Mouse (Mus musculus) spleen, adult 2 months (tissue): Measurements from ENCODE around the gene Cd2ap. TPM values are rescaled to one million over a fixed set of nuclear protein-coding genes. Genes with fewer than 3 reads are reported as not detected.

Experiments
- DNase-seq, 2 experiments: peaks; one replicate each; pipeline versions ENCODE4 v3.0.0 to v3.0.0-alpha.2; 2012 to 2021; ENCODE audit warnings: low spot score in 2 of 2, low read depth in 1 of 2
- H3K27ac ChIP-seq: fragments of 200-500 bp; 2 replicates; pipeline ENCODE4 v1.5.1; 2012; ENCODE audit warnings: low read length, inconsistent platforms; ENCODE audit not compliant: insufficient read depth
- H3K27me3 ChIP-seq: fragments of 200-500 bp; 2 replicates; pipeline ENCODE4 v1.6.1; 2012; ENCODE audit warnings: mild to moderate bottlenecking, moderate library complexity, low read length, inconsistent platforms; ENCODE audit not compliant: control insufficient read depth, insufficient read depth
- H3K36me3 ChIP-seq: fragments of 200-500 bp; 2 replicates; pipeline ENCODE4 v1.6.1; 2012; ENCODE audit warnings: mild to moderate bottlenecking, low read length, inconsistent platforms; ENCODE audit not compliant: control insufficient read depth, insufficient read depth
- H3K4me1 ChIP-seq: fragments of 200-500 bp; 2 replicates; pipeline ENCODE4 v1.6.1; 2011; ENCODE audit warnings: inconsistent platforms; ENCODE audit not compliant: control insufficient read depth, insufficient read depth, insufficient read length
- H3K4me3 ChIP-seq: fragments of 200-500 bp; 2 replicates; pipeline ENCODE4 v1.5.1; 2011; ENCODE audit warnings: mild to moderate bottlenecking, inconsistent platforms; ENCODE audit not compliant: insufficient read depth, insufficient read length; ENCODE audit errors: extremely low read depth
- CTCF ChIP-seq: fragments of 200-500 bp; IDR thresholded peaks from 2 replicates; pipeline ENCODE4 v1.5.1; 2011; ENCODE audit warnings: mild to moderate bottlenecking, inconsistent platforms; ENCODE audit not compliant: insufficient read depth, insufficient read length, insufficient replicate concordance; ENCODE audit errors: extremely low read depth
- POLR2A ChIP-seq: fragments of 200-500 bp; IDR thresholded peaks from 2 replicates; pipeline ENCODE4 v1.6.1; 2011; ENCODE audit warnings: low read depth, low read length, inconsistent platforms
- WGBS: fragments of 180-500 bp; shearing (Covaris S2); methylation state at CpG from one replicate; pipeline ENCODE4 v1.1.7; 2018; 5-methylcytosine and 5-hydroxymethylcytosine counted together
- polyA plus RNA-seq: library from polyadenylated mRNA; depleted of rRNA; stranded (reverse); fragments of >200 nt; gene quantifications from 2 replicates; pipeline ENCODE4 v1.2.3, GENCODE M21; 2012; rRNA removed

The Cd2ap gene
- polyA plus RNA-seq, 1 experiment: 8.9 TPM

GRCm38 (mm10) chr17:42753791-42754190, 122.7 kb downstream of the Cd2ap start:
- Histone ChIP-seq H3K4me3 (no peak overlapping the region), H3K27ac (no peak overlapping the region), H3K27me3 (no peaks in the 10 kb centered on the region), H3K36me3 (no peaks in the 10 kb centered on the region), H3K4me1 (no peaks in the 10 kb centered on the region)
- TF ChIP-seq CTCF: no peak
- TF ChIP-seq POLR2A: no peak
- no peak for DNase-seq
- WGBS: 60% methylated on average over 2 of the region's 2 CpGs

- no peaks in the 10 kb centered on the region for H3K36me3 ChIP-seq
- no peak overlapping the region for H3K27ac ChIP-seq
- H3K4me1 ChIP-seq: no peaks in the 10 kb centered on the region
- no peak overlapping the region for H3K4me3 ChIP-seq
- TF ChIP-seq POLR2A (no peak), CTCF (no peak)
- WGBS: 91% methylated on average over 2 of the region's 2 CpGs
- H3K27me3 ChIP-seq: no peaks in the 10 kb centered on the region
- no peak for DNase-seq
These were observed 124.3 kb downstream of the Cd2ap start for GRCm38 (mm10) chr17:42752173-42752572.

GRCm38 (mm10) chr17:42745657-42746420, 130.6 kb downstream of the Cd2ap start:
- Histone ChIP-seq H3K36me3 (no peaks in the 10 kb centered on the region), H3K27ac (no peak overlapping the region), H3K4me1 (no peaks in the 10 kb centered on the region), H3K27me3 (no peaks in the 10 kb centered on the region), H3K4me3 (no peak overlapping the region)
- WGBS: 80% methylated on average over 6 of the region's 6 CpGs
- DNase-seq: no peak
- TF ChIP-seq POLR2A (no peak), CTCF (no peak)

Other genes with a start within 250 kb of the Cd2ap start
- 0.04 and 0.08 TPM in 2 replicates for gene Adgrf4, start 184.4 kb downstream of the Cd2ap start, polyA plus RNA-seq
- gene Adgrf2, start 134.5 kb downstream of the Cd2ap start, polyA plus RNA-seq: 0.05 and 0.08 TPM in 2 replicates
- gene Tnfrsf21, start 139.9 kb upstream of the Cd2ap start, polyA plus RNA-seq: 26.3 and 38.2 TPM in 2 replicates